Mouse (Mus musculus): Measurements from ENCODE around the gene Cyp46a1. TPM values are rescaled to one million over a fixed set of nuclear protein-coding genes. Genes with fewer than 3 reads are reported as not detected.

The Cyp46a1 gene
- total RNA-seq (2012; rRNA removed) (not detected in 2 replicates), total RNA-seq (2014; rRNA removed) (not detected in 2 replicates), polyA plus RNA-seq (2012; ENCODE audit: insufficient read length, low read depth) (not detected in 2 replicates)

DNA sequence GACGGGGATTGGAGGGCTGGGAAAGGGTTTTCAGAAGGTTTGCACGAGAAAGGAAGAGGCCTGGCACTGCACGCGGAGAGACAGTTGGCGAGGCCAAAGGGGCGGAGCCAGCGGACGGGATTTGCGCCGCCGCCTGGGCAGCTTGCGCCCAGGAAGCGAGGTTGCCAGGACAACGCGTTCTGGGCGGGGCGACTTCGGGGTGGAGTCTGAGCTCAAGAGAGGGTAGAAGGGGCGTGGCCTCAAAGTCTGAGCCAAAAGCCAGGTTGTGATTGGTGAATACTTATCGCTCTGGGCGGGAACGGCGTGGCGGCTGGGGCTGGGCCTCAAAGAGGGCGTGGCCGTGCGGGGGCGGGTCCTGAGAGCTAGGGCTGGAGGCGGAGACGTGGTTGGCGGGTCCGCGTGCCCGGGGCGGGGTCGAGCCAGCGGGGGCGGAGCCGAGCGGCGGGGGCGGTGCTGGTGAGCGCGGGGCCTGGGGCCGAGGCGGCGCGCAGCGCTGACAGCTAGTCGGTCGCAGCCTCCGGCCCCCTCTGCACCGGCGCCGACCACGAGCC, at the start of gene Cyp46a1:
Cyp46a1 (plus strand) TSS at position 487 of the 551 bp plus-strand sequence.
- dilution Hi-C loops (cut with MboI; ENCODE audit: extremely low pct_ligation_motif_present, extremely low pct_unique_long_range_greater_than_20kb, low sequenced_read_pairs), result no loop called here
- Histone ChIP-seq H3K27me3 (replicated peaks) (peaks cover 71% of the 10 kb centered on the region), H3K9me3 (replicated peaks; ENCODE audit: low read length) (peaks cover 12% of the 10 kb centered on the region), H3K4me2 (ENCODE audit: insufficient read depth, low read depth, poor library complexity, severe bottlenecking) (no peak within 1 kb of the TSS; the same call in 1 of the 2 replicates), H3K79me2 (replicated peaks; ENCODE audit: control insufficient read depth, extremely low read depth, insufficient read depth, poor library complexity, severe bottlenecking) (no peaks in the 10 kb centered on the region), H3K4me1 (ENCODE audit: control insufficient read depth in 1 of 2, insufficient read depth in 2 of 2) (peaks cover 0 to 15% of the 10 kb centered on the region in 2 experiments; a peak in 2 of 4 replicates), H3K36me3 (replicated peaks in 1 of 2; ENCODE audit: control insufficient read depth in 1 of 2, insufficient read depth in 1 of 2, low read length in 1 of 2) (no peaks in the 10 kb centered on the region), H3K9ac (ENCODE audit: insufficient read depth, low read depth) (no peak within 1 kb of the TSS), H3K4me3 (replicated peaks in 1 of 3; ENCODE audit: low read depth in 2 of 3, low read length in 2 of 3, poor library complexity in 1 of 3) (peak within 1 kb of the TSS in 2 of 3 experiments; percentile 10 to 37), H3K27ac (ENCODE audit: insufficient read depth, low read depth) (no peak within 1 kb of the TSS)
- no peak for TF ChIP-seq POLR2AphosphoS2 (IDR thresholded peaks at IDR 0.05; ENCODE audit: low read depth, low read length)
- no peak for TF ChIP-seq NELFE (IDR thresholded peaks at IDR 0.05; ENCODE audit: low read depth, low read length)
- TF ChIP-seq KAT2A (IDR thresholded peaks at IDR 0.05; ENCODE audit: insufficient replicate concordance, low read length), result no peak
- TF ChIP-seq USF1 (IDR thresholded peaks at IDR 0.05; ENCODE audit: low read depth, low read length), result no peak
- no peak for TF ChIP-seq MAFK (IDR thresholded peaks at IDR 0.05; ENCODE audit: insufficient replicate concordance, low read length)
- TF ChIP-seq ZNF384 (IDR thresholded peaks at IDR 0.05; ENCODE audit: low read depth, low read length), result no peak
- TF ChIP-seq E2F4 (IDR thresholded peaks at IDR 0.05; ENCODE audit: insufficient replicate concordance, low read depth, low read length), result no peak
- TF ChIP-seq MAX (IDR thresholded peaks at IDR 0.05; ENCODE audit: low read length), result peak; percentile 72; the same call in 1 of the 2 replicates
- TF ChIP-seq ETS1 (conservative IDR thresholded peaks at IDR 0.05; ENCODE audit: low read depth, low read length), result no peak
- no peak for TF ChIP-seq RCOR1 (conservative IDR thresholded peaks at IDR 0.05; ENCODE audit: low read depth, low read length)
- no peak for TF ChIP-seq MAZ (IDR thresholded peaks at IDR 0.05; ENCODE audit: low read depth, low read length)
- peak; percentile 45 for TF ChIP-seq NRF1 (IDR thresholded peaks at IDR 0.05; ENCODE audit: low read depth, low read length)
- no peak for TF ChIP-seq JUN (IDR thresholded peaks at IDR 0.05; ENCODE audit: insufficient read depth, low read depth, low read length)
- DNase-seq (ENCODE audit: extremely low read depth), result peak; percentile 97
- in situ Hi-C loops (cut with MboI; ENCODE audit: low pct_ligation_motif_present, low pct_unique_long_range_greater_than_20kb, low sequenced_read_pairs), result no loop called here

DNA sequence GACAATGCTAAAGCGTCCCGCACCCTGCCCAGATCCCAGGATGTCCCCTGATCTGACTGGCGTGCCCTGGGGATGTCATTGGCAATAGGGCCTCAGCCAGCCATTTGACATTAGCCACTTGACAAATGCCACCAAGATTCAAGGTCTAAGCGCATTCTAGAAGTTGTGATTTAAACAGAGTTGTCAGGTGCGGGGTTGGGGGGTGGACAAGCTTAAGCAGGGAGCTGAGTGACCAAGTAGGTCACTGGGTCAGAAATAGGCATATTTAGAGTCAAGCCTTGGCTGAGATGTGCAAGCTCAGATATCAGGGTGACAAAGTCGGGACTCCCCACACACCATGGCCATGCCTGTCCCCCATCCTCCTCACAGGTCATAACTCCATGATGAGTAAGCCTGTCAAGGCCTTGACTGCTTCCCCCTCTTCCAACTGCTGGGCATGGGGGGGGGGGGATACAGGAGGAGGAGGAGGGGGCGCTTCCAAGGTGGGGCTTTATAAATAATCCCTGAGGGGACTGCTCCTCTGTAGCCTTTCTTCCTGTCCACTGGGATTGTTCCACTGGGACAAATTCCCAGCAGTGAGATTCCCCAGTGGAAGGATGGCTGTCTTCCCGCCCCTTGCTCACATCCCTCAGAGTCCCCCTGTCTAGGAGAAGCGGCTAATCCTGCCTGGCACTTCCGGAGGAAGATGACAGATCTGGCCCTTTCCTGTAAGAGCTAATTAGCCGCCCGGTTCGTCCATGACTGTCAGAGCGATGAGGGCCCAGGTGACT, 49.5 kb upstream of the Cyp46a1 start:
- no peak for DNase-seq (ENCODE audit: extremely low read depth)
- Histone ChIP-seq H3K9me3 (replicated peaks; ENCODE audit: low read length) (peaks cover 4% of the 10 kb centered on the region), H3K4me2 (ENCODE audit: insufficient read depth, low read depth, poor library complexity, severe bottlenecking) (no peak overlapping the region), H3K9ac (ENCODE audit: insufficient read depth, low read depth) (no peak overlapping the region), H3K36me3 (replicated peaks in 1 of 2; ENCODE audit: control insufficient read depth in 1 of 2, insufficient read depth in 1 of 2, low read length in 1 of 2) (no peaks in the 10 kb centered on the region), H3K27ac (ENCODE audit: insufficient read depth, low read depth) (no peak overlapping the region), H3K27me3 (replicated peaks) (peaks cover 30% of the 10 kb centered on the region), H3K4me3 (replicated peaks in 1 of 3; ENCODE audit: low read depth in 2 of 3, low read length in 2 of 3, poor library complexity in 1 of 3) (no peak overlapping the region), H3K79me2 (replicated peaks; ENCODE audit: control insufficient read depth, extremely low read depth, insufficient read depth, poor library complexity, severe bottlenecking) (no peaks in the 10 kb centered on the region), H3K4me1 (ENCODE audit: control insufficient read depth in 1 of 2, insufficient read depth in 2 of 2) (peaks cover 5 to 29% of the 10 kb centered on the region in 2 experiments; a peak in 2 of 4 replicates)
- TF ChIP-seq SMC3 (IDR thresholded peaks at IDR 0.05; ENCODE audit: low read depth, low read length) (no peak), NRF1 (IDR thresholded peaks at IDR 0.05; ENCODE audit: low read depth, low read length) (no peak), CHD1 (IDR thresholded peaks at IDR 0.05; ENCODE audit: low read depth, low read length) (no peak), ZMIZ1 (IDR thresholded peaks at IDR 0.05; ENCODE audit: low read depth, low read length) (no peak), MYC (IDR thresholded peaks at IDR 0.05; ENCODE audit: low read depth, low read length) (no peak), JUN (IDR thresholded peaks at IDR 0.05; ENCODE audit: insufficient read depth, low read depth, low read length) (no peak), IRF4 (IDR thresholded peaks at IDR 0.05; ENCODE audit: low read depth, low read length) (no peak), USF1 (IDR thresholded peaks at IDR 0.05; ENCODE audit: low read depth, low read length) (no peak), POLR2AphosphoS2 (IDR thresholded peaks at IDR 0.05; ENCODE audit: low read depth, low read length) (no peak), POLR2A (IDR thresholded peaks at IDR 0.05; ENCODE audit: low read depth, low read length) (no peak), ZKSCAN1 (IDR thresholded peaks at IDR 0.05; ENCODE audit: borderline replicate concordance, low read depth, low read length) (no peak)
- dilution Hi-C loops (cut with MboI; ENCODE audit: extremely low pct_ligation_motif_present, extremely low pct_unique_long_range_greater_than_20kb, low sequenced_read_pairs) (no loop called here), in situ Hi-C loops (cut with MboI; ENCODE audit: low pct_ligation_motif_present, low pct_unique_long_range_greater_than_20kb, low sequenced_read_pairs) (no loop called here)
